Mouse (Mus musculus): ENCODE measurements at regions not wholly inside any gene's neighbourhood (a gene's known extent, or its start where the extent isn't known, plus 50 kb on each side); places are given as distances from the start of the nearest gene placed in this dataset.

DNA sequence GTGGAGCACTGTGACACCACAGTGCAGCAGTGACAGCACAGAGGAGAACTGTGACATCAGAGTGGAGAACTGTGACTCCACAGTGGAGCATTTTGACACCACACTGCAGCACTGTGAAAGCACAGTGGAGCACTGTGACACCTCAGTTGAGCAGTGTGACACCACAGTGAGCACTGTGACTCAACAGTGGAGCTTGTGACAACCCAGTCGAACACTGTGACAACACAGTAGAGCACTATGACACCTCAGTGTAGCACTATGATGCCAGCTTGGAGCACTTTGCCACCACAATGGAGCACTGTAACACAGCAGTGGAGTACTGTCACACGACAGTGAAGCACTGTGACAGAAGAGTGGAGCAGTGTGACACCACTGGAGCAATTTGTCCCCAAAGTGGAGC, 79.7 kb upstream of the Scaf8 start:
- TF ChIP-seq EP300 (IDR thresholded peaks at IDR 0.05) (no peak), CTCF (IDR thresholded peaks at IDR 0.05) (no peak)
